Mouse (Mus musculus) natural killer cell, adult 2 months (primary cell): ENCODE measurements around the gene 1700025G04Rik.
A peak's percentile ranks its signal among the peaks of the same experiment; 100 is the strongest.

Source experiments
- DNase-seq, 2 experiments: peaks; one replicate each; pipeline ENCODE4 v3.0.0; 2022; ENCODE audit warnings: low spot score in 2 of 2

1700025G04Rik gene

GRCm38 (mm10) chr1:152090018-152090553 is at the start of gene 1700025G04Rik:
TSS of gene 1700025G04Rik (minus strand) at chr1:152090125.
- peak; percentile 69 to 78 for DNase-seq

DNA sequence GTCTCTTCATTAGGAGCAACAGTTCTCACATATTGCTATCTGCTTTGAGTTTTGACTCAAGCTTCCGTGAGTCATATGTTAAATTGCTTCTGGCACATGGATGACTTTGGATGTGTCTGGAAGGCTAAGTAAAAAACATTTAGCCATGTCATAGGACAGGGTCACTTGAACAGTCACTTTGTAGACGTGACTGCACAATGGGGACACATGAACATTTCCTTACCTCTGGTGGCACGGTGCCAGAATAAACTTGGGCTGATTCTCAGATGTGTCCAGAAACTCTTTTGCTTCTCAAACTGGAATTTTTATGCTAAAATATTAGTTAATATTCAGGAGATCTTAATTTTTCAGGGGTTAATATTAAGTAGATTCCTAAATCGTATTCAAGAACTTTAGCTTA is 49.6 kb upstream of the 1700025G04Rik start:
- DNase-seq: no peak

DNA sequence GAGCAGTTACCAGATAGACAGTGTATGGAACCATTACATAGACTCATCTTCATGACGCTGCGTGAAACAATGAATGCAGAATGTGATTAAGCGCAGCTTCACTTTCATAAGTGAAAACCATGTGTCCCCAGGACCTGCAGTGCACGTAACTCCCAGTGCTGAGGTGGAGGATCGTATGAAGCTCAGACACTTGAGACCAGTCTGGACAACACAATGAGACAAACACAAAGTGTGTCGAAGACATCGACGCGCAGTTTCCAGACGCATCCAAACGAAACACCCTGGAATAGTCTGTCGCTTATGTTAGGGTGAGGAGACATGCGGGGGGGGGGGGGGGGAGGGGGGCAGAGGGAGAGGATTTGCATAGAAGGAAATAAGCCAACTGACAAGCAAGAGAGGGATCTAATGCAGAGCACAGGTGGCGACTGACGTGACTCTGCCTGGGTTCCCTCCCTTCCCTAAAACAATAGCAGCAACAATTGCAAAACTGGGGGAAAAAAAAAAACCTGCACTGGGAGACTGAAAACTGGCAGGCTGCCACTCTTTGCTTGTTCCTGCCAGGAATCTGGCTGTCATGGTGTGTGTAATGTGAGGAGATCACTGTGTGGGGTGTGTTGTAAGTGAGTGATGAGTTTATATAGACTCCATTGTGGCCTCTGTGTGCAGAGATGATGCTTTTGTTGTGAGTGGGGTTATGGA is 40.3 kb upstream of the 1700025G04Rik start:
- DNase-seq: no peak

- DNase-seq: no peak
Measured at GRCm38 (mm10) chr1:152125451-152125850, 35.5 kb upstream of the 1700025G04Rik start.

- no peak for DNase-seq
Measured at GRCm38 (mm10) chr1:152110123-152110522, 20.2 kb upstream of the 1700025G04Rik start.

DNA sequence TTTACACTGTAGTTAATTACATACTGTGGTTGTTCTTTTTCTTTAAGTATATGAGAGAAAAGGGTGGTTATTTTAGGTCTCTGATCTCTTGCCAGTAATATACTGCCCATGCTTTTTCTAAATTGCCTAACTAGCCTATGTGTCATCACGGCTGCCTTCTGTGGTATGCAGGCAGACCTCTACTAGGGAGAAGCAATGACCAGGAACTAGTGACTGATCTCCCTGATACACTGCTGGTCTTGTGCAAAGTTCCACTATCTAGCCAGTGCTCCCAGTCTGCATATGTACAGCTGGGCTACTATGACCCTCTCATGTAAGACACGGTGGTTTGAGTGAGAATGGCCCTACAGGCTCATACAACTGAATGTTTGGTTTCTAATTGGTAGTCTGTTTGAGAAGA is 16.2 kb upstream of the 1700025G04Rik start:
- DNase-seq: no peak

DNA sequence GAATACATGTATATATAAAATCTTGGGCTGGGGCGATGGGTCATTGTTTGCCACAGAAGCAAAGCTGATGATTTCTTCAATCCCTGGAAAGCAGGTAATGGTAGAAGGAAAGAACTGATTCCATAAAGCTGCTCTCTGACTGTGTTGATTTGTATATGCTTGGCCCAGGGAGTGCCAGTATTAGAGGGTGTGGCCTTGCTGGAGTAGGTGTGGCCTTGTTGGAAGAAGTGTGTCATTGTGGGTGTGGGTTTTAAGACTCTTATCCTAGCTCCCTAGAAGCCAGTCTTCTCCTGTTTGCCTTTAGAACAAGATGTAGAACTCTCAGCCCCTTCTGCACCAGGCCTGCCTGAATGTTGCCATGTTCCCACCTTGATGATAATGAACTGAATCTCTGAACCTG is 15.3 kb upstream of the 1700025G04Rik start:
- no peak for DNase-seq

GRCm38 (mm10) chr1:152101746-152102145 is 11.8 kb upstream of the 1700025G04Rik start:
- DNase-seq: no peak

DNA sequence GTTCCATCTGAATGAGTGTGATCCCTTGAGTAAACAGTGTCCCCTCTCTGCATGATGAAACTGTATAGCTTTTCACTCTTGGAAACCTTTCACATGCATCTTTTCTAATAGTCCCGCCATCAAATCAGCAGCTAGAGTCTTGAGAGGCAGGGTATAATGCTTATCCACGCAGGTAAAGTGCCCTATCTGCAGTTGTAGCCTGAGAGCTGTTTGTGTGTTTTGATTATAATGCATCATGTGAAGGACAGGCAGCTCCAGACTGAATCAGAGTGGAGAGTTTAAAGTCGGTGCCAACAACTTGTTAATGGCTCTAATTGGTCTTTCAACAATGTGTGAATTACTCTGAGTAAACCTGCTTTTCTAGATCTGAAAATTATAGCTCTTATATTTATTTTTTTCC is 6.1 kb upstream of the 1700025G04Rik start:
- no peak for DNase-seq

- no peak for DNase-seq
Measured at GRCm38 (mm10) chr1:152090564-152091545, 930 bp upstream of the 1700025G04Rik start.

GRCm38 (mm10) chr1:152089526-152089925 is 399 bp downstream of the 1700025G04Rik start:
- DNase-seq: peak; percentile 75 to 83

DNA sequence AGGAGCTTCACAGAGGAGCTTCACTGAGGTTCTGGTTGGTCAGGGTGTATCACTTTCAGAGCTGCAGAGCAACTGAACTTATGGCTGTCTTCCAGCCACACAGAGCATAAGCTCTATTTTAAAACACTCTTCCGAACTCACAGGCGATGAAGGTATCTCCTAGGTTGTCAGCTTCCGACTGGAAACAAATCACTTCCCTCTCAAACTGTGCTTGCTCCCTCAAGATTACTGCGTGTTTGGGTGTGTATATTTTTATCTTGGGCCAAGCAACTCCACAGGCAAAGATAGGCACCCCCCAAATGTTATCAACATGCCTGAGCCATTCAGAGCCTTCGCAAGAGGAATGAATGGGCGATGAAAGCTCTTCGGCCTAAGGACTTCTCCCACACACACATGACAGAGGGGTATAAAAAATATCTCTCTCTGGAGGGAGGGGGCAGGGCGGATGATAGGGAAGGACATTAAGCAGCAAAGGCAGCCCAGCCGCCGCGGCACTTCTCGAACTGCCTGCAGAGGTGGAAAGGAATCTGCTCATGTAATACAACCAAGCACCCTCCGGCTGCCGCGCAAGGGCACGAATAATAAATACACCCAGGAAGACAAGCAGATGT is 1.0 kb downstream of the 1700025G04Rik start:
- peak; percentile 44 to 63 for DNase-seq

- no peak for DNase-seq
Measured at GRCm38 (mm10) chr1:152088030-152088429, 1.9 kb downstream of the 1700025G04Rik start.

GRCm38 (mm10) chr1:152086951-152087350 is 3.0 kb downstream of the 1700025G04Rik start:
- DNase-seq: no peak

DNA sequence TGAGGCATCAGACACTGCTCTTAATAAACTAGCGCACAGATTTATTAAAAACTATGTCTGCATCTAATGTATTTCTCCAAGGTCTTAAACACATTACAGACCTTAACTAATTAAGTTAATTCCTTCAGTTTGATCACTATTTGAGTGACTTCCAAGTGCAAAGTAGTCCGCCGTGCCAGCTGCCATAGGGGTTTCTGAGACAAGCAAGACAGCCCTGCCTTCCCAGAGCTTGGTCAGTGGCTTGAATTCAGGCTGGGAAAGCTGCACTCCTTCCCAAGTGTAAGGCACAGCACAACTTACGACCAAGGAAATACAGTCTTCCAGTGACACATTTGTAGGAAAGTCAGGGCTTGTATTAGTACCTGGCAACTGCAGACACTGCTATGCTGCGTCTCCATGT is 4.4 kb downstream of the 1700025G04Rik start:
- DNase-seq: no peak

GRCm38 (mm10) chr1:152084638-152085345 is 5.1 kb downstream of the 1700025G04Rik start:
- DNase-seq: peak; percentile 47 to 49

DNA sequence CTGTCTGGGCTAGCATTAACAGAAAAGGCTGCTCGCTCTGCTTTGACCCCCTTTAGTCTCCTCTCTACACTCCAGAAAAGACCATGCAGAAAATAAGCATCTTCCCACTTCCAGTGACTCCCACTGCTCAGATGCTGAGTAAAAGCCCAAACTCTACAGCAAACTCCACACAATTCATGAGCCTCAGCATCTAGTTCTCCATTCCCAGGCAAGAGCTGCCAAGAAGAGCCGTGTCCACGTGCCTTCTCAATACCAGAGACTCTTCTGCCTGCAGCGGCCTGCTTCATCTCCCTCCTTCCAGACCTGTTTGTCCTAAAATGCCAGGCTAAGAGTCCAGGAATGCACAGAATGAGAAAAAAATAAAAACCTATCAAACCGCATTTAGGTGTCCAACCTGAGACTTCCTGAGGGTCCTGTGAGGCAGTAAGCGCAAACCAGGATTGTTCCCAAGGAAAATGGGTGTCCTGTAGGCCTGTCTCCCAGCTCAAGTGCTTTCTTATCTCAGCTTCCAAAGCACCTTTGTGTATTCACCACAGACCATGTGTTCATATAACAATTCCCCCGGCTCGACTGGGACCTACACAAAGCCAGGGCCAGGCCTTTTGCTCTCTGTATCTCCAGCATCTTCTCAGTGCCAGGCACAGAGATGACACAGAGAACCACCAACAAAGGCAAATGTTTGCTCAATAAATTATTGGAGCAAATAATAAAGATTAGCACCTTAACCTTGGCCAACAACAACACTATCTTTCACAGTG is 7.8 kb downstream of the 1700025G04Rik start:
- DNase-seq: no peak

GRCm38 (mm10) chr1:152081121-152081520 is 8.8 kb downstream of the 1700025G04Rik start:
- DNase-seq: no peak

- DNase-seq: no peak
Measured at GRCm38 (mm10) chr1:152080244-152080643, 9.7 kb downstream of the 1700025G04Rik start.

GRCm38 (mm10) chr1:152077171-152077715 is 12.7 kb downstream of the 1700025G04Rik start:
- no peak for DNase-seq
